Mouse (Mus musculus) limb, embryonic 10.5 days (tissue): Measurements from ENCODE around the gene Ankrd44. TPM values are rescaled to one million over a fixed set of nuclear protein-coding genes. Genes with fewer than 3 reads are reported as not detected.

Experiments used
- DNase-seq: peaks from one replicate; pipeline ENCODE4 v3.0.0-alpha.2; 2017; ENCODE audit warnings: low spot score
- H3K27ac ChIP-seq: fragments of 300-500 bp; sonication (generic); 2 replicates; pipeline ENCODE4 v1.5.1; 2016; ENCODE audit warnings: mild to moderate bottlenecking
- H3K27me3 ChIP-seq: fragments of 300-500 bp; sonication (generic); 2 replicates; pipeline ENCODE4 v1.6.1; 2016; ENCODE audit warnings: low read depth, mild to moderate bottlenecking; ENCODE audit not compliant: poor library complexity, severe bottlenecking
- H3K36me3 ChIP-seq: fragments of 300-500 bp; sonication (generic); 2 replicates; pipeline ENCODE4 v1.6.1; 2016; ENCODE audit warnings: mild to moderate bottlenecking, moderate library complexity
- H3K4me1 ChIP-seq: fragments of 300-500 bp; sonication (generic); 2 replicates; pipeline ENCODE4 v1.6.1; 2016
- H3K4me3 ChIP-seq: fragments of 300-500 bp; sonication (generic); 2 replicates; pipeline ENCODE4 v1.5.1; 2016; ENCODE audit warnings: mild to moderate bottlenecking, moderate library complexity
- H3K9me3 ChIP-seq: fragments of 300-500 bp; sonication (generic); replicated peaks from 2 replicates; pipeline ENCODE4 v1.6.1; 2016; ENCODE audit warnings: mild to moderate bottlenecking
- WGBS: fragments of 180-500 bp; shearing (Covaris S2); methylation state at CpG from one replicate; pipeline ENCODE4 v1.1.7; 2016; 5-methylcytosine and 5-hydroxymethylcytosine counted together
- polyA plus RNA-seq: library from polyadenylated mRNA; unstranded; fragments of >200 nt; fragmentation: Nextera tagmentation; extraction: Ambion mirVana; gene quantifications from 2 replicates; pipeline ENCODE4 v1.2.1, GENCODE M21; 2016

Gene Ankrd44
- polyA plus RNA-seq, 1 experiment from 2014 or later, result 23.7 TPM

DNA sequence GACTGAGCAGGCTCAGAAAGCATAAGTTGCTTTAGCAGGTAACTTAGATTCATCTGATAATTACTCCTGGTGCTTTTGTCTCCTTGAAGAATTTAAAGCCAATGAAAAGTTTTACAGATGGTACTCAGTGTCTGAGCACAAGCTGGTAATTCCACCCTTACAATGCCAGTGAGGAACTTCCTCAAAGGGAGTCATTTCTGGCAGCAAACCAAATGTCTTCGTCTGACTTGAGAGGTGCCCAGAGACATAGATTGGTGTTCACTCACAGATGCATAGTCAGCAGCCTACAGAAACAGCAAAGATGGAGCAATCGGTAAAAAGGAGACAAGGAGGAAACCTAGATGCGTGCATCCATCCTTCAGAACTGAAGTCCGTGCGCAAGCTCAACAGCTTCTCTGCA lies 7.5 kb upstream of the Ankrd44 start:
- DNase-seq, result no peak
- Histone ChIP-seq H3K36me3 (no peaks in the 10 kb centered on the region), H3K27ac (no peak overlapping the region), H3K9me3 (no peaks in the 10 kb centered on the region), H3K4me3 (no peak overlapping the region), H3K4me1 (peaks cover 27% of the 10 kb centered on the region), H3K27me3 (no peaks in the 10 kb centered on the region)
- 88% methylated on average over 5 of the region's 5 CpGs for WGBS

DNA sequence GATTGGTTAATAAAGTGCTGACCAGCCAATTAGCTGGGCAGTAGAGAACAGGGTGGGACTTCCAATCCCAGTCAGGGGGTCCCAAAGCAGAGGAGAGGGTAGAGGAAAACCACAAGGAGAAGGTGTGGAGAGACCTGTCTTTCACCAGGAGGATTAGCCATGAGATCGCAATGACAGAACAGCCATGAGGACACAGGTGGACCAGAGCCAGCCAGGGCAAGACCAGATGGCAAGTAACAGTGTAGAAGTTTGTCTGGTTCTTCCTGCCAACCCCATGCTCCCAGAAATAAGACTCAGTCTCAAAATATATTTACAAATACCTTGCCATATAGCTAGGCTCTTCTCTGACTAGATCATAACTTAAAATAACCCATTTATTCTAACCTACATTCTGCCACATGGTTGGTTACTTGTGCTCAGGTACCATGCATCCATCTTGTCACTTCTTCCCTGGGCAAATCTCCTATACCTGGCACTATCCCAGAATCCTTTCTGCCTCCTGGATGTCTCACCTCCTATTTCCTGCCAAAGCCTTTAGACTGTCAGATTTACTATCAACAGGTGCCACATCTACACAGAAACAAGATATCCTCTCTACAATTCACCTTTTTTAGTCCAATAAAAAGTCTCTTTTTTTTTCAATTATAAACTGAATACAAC lies 6.4 kb upstream of the Ankrd44 start:
- WGBS, result 93% methylated on average over 1 of the region's 1 CpGs
- H3K9me3 ChIP-seq, result no peaks in the 10 kb centered on the region
- no peak for DNase-seq
- H3K27ac ChIP-seq, result no peak overlapping the region
- H3K4me3 ChIP-seq, result no peak overlapping the region
- H3K36me3 ChIP-seq, result no peaks in the 10 kb centered on the region
- peaks cover 27% of the 10 kb centered on the region for H3K4me1 ChIP-seq
- H3K27me3 ChIP-seq, result no peaks in the 10 kb centered on the region

- H3K9me3 ChIP-seq, result no peaks in the 10 kb centered on the region
- no peak for DNase-seq
- 34% methylated on average over 5 of the region's 5 CpGs for WGBS
Observed at GRCm38 (mm10) chr1:54931231-54931630, 5.0 kb upstream of the Ankrd44 start.

GRCm38 (mm10) chr1:54930670-54931200 lies 4.5 kb upstream of the Ankrd44 start:
- 39% methylated on average over 8 of the region's 8 CpGs for WGBS
- no peaks in the 10 kb centered on the region for H3K36me3 ChIP-seq
- no peak for DNase-seq
- H3K4me1 ChIP-seq, result peaks cover 39% of the 10 kb centered on the region
- H3K4me3 ChIP-seq, result no peak overlapping the region
- H3K27me3 ChIP-seq, result no peaks in the 10 kb centered on the region
- peak overlapping the region; percentile 10; the same call in 1 of the 2 replicates for H3K27ac ChIP-seq
- H3K9me3 ChIP-seq, result no peaks in the 10 kb centered on the region

More at GRCm38 (mm10) chr1:54931231-54931630, 5.0 kb upstream of the Ankrd44 start:
- H3K4me3 ChIP-seq, result no peak overlapping the region
- no peak overlapping the region for H3K27ac ChIP-seq
- H3K36me3 ChIP-seq, result no peaks in the 10 kb centered on the region
- H3K27me3 ChIP-seq, result no peaks in the 10 kb centered on the region
- H3K4me1 ChIP-seq, result peaks cover 35% of the 10 kb centered on the region

GRCm38 (mm10) chr1:54925451-54925934 lies 694 bp downstream of the Ankrd44 start:
- no peaks in the 10 kb centered on the region for H3K27me3 ChIP-seq
- peak; percentile 73 for DNase-seq
- no peaks in the 10 kb centered on the region for H3K36me3 ChIP-seq
- H3K4me1 ChIP-seq, result peaks cover 56% of the 10 kb centered on the region
- peak overlapping the region; percentile 96 for H3K4me3 ChIP-seq
- peak overlapping the region; percentile 96 for H3K27ac ChIP-seq
- WGBS, result under 1% methylated on average over 30 of the region's 30 CpGs
- no peaks in the 10 kb centered on the region for H3K9me3 ChIP-seq

DNA sequence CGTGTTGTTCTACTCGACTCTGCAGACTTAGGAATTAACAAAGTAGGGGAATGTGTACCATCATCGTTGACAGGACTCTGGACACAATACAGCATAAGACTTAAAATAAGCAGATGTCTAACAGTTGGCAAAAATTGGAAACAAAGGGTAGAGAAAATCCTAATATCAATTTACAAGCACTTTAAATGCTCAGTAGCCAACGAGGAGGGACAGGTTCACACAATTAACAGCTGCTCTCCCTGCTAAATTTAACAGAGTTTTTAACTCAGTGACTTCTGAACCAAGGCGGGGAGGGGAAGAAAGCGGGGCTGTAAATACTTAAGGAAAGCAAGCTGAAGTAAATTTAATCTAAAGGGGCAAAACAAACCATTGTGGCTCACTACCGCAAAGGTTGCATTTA lies 1.4 kb downstream of the Ankrd44 start:
- WGBS, result 50% methylated on average over 7 of the region's 7 CpGs
- Histone ChIP-seq H3K27me3 (no peaks in the 10 kb centered on the region), H3K36me3 (no peaks in the 10 kb centered on the region), H3K27ac (peak overlapping the region; percentile 96), H3K4me1 (peaks cover 50% of the 10 kb centered on the region), H3K4me3 (peak overlapping the region; percentile 96), H3K9me3 (no peaks in the 10 kb centered on the region)
- no peak for DNase-seq

- WGBS, result 75% methylated on average over 4 of the region's 4 CpGs
- no peak for DNase-seq
- Histone ChIP-seq H3K4me1 (peaks cover 49% of the 10 kb centered on the region), H3K9me3 (no peaks in the 10 kb centered on the region), H3K27ac (no peak overlapping the region), H3K27me3 (no peaks in the 10 kb centered on the region), H3K4me3 (peak overlapping the region; percentile 96), H3K36me3 (no peaks in the 10 kb centered on the region)
Observed at GRCm38 (mm10) chr1:54924309-54924685, 1.9 kb downstream of the Ankrd44 start.

- H3K36me3 ChIP-seq, result no peaks in the 10 kb centered on the region
- no peak for DNase-seq
- no peak overlapping the region for H3K27ac ChIP-seq
- H3K9me3 ChIP-seq, result no peaks in the 10 kb centered on the region
- peak overlapping the region; percentile 96; the same call in 1 of the 2 replicates for H3K4me3 ChIP-seq
- no peaks in the 10 kb centered on the region for H3K27me3 ChIP-seq
- H3K4me1 ChIP-seq, result peaks cover 47% of the 10 kb centered on the region
- 87% methylated on average over 6 of the region's 6 CpGs for WGBS
Observed at GRCm38 (mm10) chr1:54923366-54924308, 2.5 kb downstream of the Ankrd44 start.

GRCm38 (mm10) chr1:54922707-54923106 lies 3.5 kb downstream of the Ankrd44 start:
- no peaks in the 10 kb centered on the region for H3K36me3 ChIP-seq
- DNase-seq, result no peak

GRCm38 (mm10) chr1:54922025-54922574 lies 4.1 kb downstream of the Ankrd44 start:
- Histone ChIP-seq H3K9me3 (no peaks in the 10 kb centered on the region), H3K4me1 (peaks cover 55% of the 10 kb centered on the region)
- WGBS, result 75% methylated on average over 12 of the region's 12 CpGs

More at GRCm38 (mm10) chr1:54922707-54923106, 3.5 kb downstream of the Ankrd44 start:
- 81% methylated on average over 8 of the region's 8 CpGs for WGBS
- H3K4me3 ChIP-seq, result no peak overlapping the region
- H3K27ac ChIP-seq, result no peak overlapping the region
- H3K9me3 ChIP-seq, result no peaks in the 10 kb centered on the region
- peaks cover 49% of the 10 kb centered on the region for H3K4me1 ChIP-seq
- H3K27me3 ChIP-seq, result no peaks in the 10 kb centered on the region

DNA sequence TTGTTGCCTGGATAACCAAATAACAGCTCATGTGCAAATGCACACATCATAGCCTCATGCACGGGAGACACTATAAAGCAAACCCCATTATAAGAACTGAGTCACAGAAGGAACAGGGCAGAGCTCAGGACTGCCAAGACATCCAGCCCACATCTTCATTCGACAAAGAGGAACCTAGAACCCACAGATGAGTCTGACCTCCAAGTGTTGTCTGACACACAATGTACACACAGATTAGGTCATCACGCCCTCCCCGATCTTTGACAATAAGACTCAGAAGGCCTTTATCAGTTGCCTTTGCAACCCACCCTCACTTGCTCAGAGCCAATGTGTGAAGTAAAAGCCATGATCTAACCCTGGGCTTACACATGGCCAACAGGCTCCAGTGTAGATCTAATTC lies 6.1 kb downstream of the Ankrd44 start:
- no peak overlapping the region for H3K4me3 ChIP-seq
- H3K27me3 ChIP-seq, result no peaks in the 10 kb centered on the region
- H3K36me3 ChIP-seq, result no peaks in the 10 kb centered on the region
- no peak overlapping the region for H3K27ac ChIP-seq
- DNase-seq, result no peak
- peaks cover 55% of the 10 kb centered on the region for H3K4me1 ChIP-seq
- 90% methylated on average over 4 of the region's 4 CpGs for WGBS
- H3K9me3 ChIP-seq, result no peaks in the 10 kb centered on the region

More at GRCm38 (mm10) chr1:54922025-54922574, 4.1 kb downstream of the Ankrd44 start:
- Histone ChIP-seq H3K36me3 (no peaks in the 10 kb centered on the region), H3K27me3 (no peaks in the 10 kb centered on the region), H3K27ac (no peak overlapping the region), H3K4me3 (no peak overlapping the region)
- DNase-seq, result no peak

GRCm38 (mm10) chr1:54916456-54916855 lies 9.7 kb downstream of the Ankrd44 start:
- 40% methylated on average over 4 of the region's 4 CpGs for WGBS
- peak; percentile 46 for DNase-seq
- Histone ChIP-seq H3K36me3 (no peaks in the 10 kb centered on the region), H3K4me3 (no peak overlapping the region), H3K27ac (peak overlapping the region; percentile 75; the same call in 1 of the 2 replicates), H3K4me1 (peaks cover 63% of the 10 kb centered on the region), H3K27me3 (no peaks in the 10 kb centered on the region), H3K9me3 (no peaks in the 10 kb centered on the region)
